Mouse (Mus musculus) embryonic fibroblast, embryonic 13.5 days (primary cell): ENCODE measurements around the gene Ank.

Source experiments
- CTCF ChIP-seq: IDR thresholded peaks from 2 replicates; pipeline ENCODE4 v1.5.1; 2011; ENCODE audit warnings: mild to moderate bottlenecking, control low read depth, low read length, moderate library complexity, borderline replicate concordance; ENCODE audit not compliant: insufficient read depth
- POLR2A ChIP-seq: IDR thresholded peaks from 2 replicates; pipeline ENCODE4 v1.6.1; 2011; ENCODE audit warnings: low read depth, mild to moderate bottlenecking, control low read depth, low read length, moderate library complexity

GRCm38 (mm10) chr15:27432851-27433615, 33.4 kb upstream of the Ank start:
- TF ChIP-seq CTCF (no peak), POLR2A (no peak)
